In the genomic region with DNA sequence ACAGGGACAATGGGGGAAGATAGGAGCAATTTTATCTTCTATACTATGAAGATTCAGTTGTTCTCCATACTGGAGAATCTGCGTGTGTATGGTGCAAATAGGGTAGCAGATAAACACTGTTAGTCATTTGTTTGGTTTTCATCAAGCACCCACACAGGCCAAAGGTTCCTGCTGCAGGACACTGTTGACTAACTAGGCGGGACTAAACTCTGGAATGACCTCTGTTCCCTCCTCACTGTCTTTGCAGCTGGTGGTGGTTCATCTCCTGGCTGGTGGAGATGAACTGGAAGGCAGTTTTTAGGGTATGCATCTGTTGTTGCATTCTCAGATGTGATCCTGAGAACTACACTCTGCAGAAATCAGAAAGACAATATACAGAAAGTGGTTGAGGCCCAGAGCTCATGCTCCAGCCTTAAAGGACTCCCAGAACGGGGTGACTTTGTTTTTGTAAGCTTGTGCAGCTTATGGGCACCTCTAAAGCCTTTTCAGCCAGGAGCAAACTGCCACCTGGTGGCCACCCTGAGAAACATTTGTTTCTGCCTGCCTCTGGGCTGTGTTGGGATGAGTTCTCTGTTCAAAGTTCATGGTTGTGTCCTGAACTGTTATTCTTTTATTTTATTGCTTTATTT, we compare ENCODE assay signal across 10 mouse cellular contexts. TPM values are rescaled to one million over a fixed set of nuclear protein-coding genes. Genes with fewer than 3 reads are reported as not detected.
DNase-seq lines count a peak whose midpoint lies in the region; ATAC-seq and TF ChIP-seq lines count a peak whose summit lies in the region.
"Not testable (repeated sequence)": the region's sequence is repeated elsewhere in the genome, so short reads cannot be mapped to it uniquely, and the experiment has no call there.
"Had no signal": no experiment of that assay in that cellular context is flagged by ENCODE, and none has a peak within 500 bp of the region (broad histone marks: within the 10 kb centered on the region; RNA-seq: fewer than 3 reads in every experiment).

No protein-coding gene starts in this region.

- H3K4me1 ChIP-seq in liver, embryonic 14.5 days (replicated peaks; ENCODE audit: control insufficient read depth in 2 of 2, insufficient read depth in 2 of 2, low read length in 1 of 2): peaks cover 0 to 12% of the 10 kb centered on the region in 2 experiments; a peak in 3 of 4 replicates

- not testable (repeated sequence) for H3K27ac ChIP-seq in liver, embryonic 14.5 days

- H3K9me3 ChIP-seq in liver, embryonic 14.5 days (ENCODE audit: control insufficient read depth, low read length): not testable (repeated sequence)

- 26% methylated on average over 3 of the region's 3 CpGs for WGBS in liver, embryonic 14.5 days (ENCODE audit: insufficient replicate concordance)

- TF ChIP-seq CTCF in liver, embryonic 14.5 days (IDR thresholded peaks at IDR 0.05; ENCODE audit: low read depth): peak; percentile 72

- not testable (repeated sequence) for H3K27me3 ChIP-seq in liver, embryonic 14.5 days (ENCODE audit: control insufficient read depth, insufficient read depth, low read length)

- not testable (repeated sequence) for H3K9ac ChIP-seq in liver, embryonic 14.5 days (replicated peaks)

- not testable (repeated sequence) for H3K36me3 ChIP-seq in liver, embryonic 14.5 days (replicated peaks; ENCODE audit: control insufficient read depth, insufficient read depth, low read depth)

- H3K4me3 ChIP-seq in liver, embryonic 14.5 days (ENCODE audit: insufficient read depth in 1 of 2, low read depth in 2 of 2, low read length in 2 of 2): not testable (repeated sequence)

- not testable (repeated sequence) for H3K4me2 ChIP-seq in liver, embryonic 14.5 days (ENCODE audit: low read depth)

- TF ChIP-seq EP300 in liver, embryonic 14.5 days (IDR thresholded peaks at IDR 0.05; ENCODE audit: low read depth): not testable (repeated sequence)

- DNase-seq in 416B (ENCODE audit: low read depth): peak; percentile 81
- peak; percentile 80 to 83 for DNase-seq in adrenal gland, postnatal 36 days
- peak; percentile 68 for DNase-seq in heart, postnatal 4 days
- DNase-seq in kidney, postnatal 25 days: peak; percentile 63 to 80
- DNase-seq in liver, embryonic 14.5 days (ENCODE audit: low read depth in 3 of 3, low spot score in 3 of 3): not testable (repeated sequence)
- DNase-seq in naive thymus-derived CD4-positive, alpha-beta T cell, adult 2 months (ENCODE audit: low read depth): peak; percentile 76
- peak; percentile 63 to 84 for DNase-seq in spleen, postnatal 10 days (ENCODE audit: low spot score in 2 of 2)

- peak; percentile 68 for ATAC-seq in erythroblast, adult 5-6 weeks (replicated peaks; ENCODE audit: low FRiP score, poor library complexity, severe bottlenecking)
- ATAC-seq in liver, embryonic 14.5 days (ENCODE audit: insufficient read depth): peak; percentile 59

RNA-seq across cellular contexts. Expression of a gene that starts 2.5 kb away (rescaled TPM):
- total RNA-seq in adrenal gland, postnatal 36 days (2021): 10 to 100 TPM; 57.8 to 68.4 TPM
- total RNA-seq in erythroblast, adult 5-6 weeks (2015; ENCODE audit: low replicate concordance): 249 and 264 TPM in 2 replicates
- 271 and 275 TPM in 2 replicates for total RNA-seq in erythroblast, adult 5-6 weeks (2017; ENCODE audit: low replicate concordance)
- 1 to 10 TPM; 7.7 to 9.5 TPM for total RNA-seq in heart, postnatal 4 days (2021)
- 24.3 and 29.1 TPM in 2 replicates for polyA plus RNA-seq in liver, embryonic 14.5 days (2012; rRNA removed)
- 25.5 and 28.8 TPM in 2 replicates for polyA plus RNA-seq in liver, embryonic 14.5 days (2014; fragmentation: Nextera tagmentation; extraction: Ambion mirVana)

RNA-seq across cellular contexts. Expression of a gene that starts 7.4 kb away (rescaled TPM):
- total RNA-seq in adrenal gland, postnatal 36 days (2021): 10 to 100 TPM; 33.5 to 33.8 TPM
- total RNA-seq in erythroblast, adult 5-6 weeks (2015; ENCODE audit: low replicate concordance): 10.4 and 21.5 TPM in 2 replicates
- 12.8 and 20.4 TPM in 2 replicates for total RNA-seq in erythroblast, adult 5-6 weeks (2017; ENCODE audit: low replicate concordance)
- 1 to 10 TPM; 7.9 to 9.3 TPM for total RNA-seq in heart, postnatal 4 days (2021)
- 6.8 and 7.9 TPM in 2 replicates for polyA plus RNA-seq in liver, embryonic 14.5 days (2012; rRNA removed)
- polyA plus RNA-seq in liver, embryonic 14.5 days (2014; fragmentation: Nextera tagmentation; extraction: Ambion mirVana): 9.8 and 10.6 TPM in 2 replicates

RNA-seq across cellular contexts. Expression of a gene that starts 7.6 kb away (rescaled TPM):
- not detected for total RNA-seq in adrenal gland, postnatal 36 days (2021)
- total RNA-seq in erythroblast, adult 5-6 weeks (2015; ENCODE audit: low replicate concordance): not detected in 2 replicates
- not detected in 2 replicates for total RNA-seq in erythroblast, adult 5-6 weeks (2017; ENCODE audit: low replicate concordance)
- total RNA-seq in heart, postnatal 4 days (2021): not detected
- polyA plus RNA-seq in liver, embryonic 14.5 days (2012; rRNA removed): not detected in 2 replicates
- polyA plus RNA-seq in liver, embryonic 14.5 days (2014; fragmentation: Nextera tagmentation; extraction: Ambion mirVana): not detected in 2 replicates
- total RNA-seq: layer of hippocampus, adult 18-20 months had no signal
- polyA plus RNA-seq: C2C12 had no signal

RNA-seq across cellular contexts. Expression of a gene that starts 14.8 kb away (rescaled TPM):
- total RNA-seq in adrenal gland, postnatal 36 days (2021): 1 to 10 TPM; 6.5 to 9.3 TPM
- total RNA-seq in erythroblast, adult 5-6 weeks (2015; ENCODE audit: low replicate concordance): 161 and 177 TPM in 2 replicates
- 587 and 609 TPM in 2 replicates for total RNA-seq in erythroblast, adult 5-6 weeks (2017; ENCODE audit: low replicate concordance)
- total RNA-seq in heart, postnatal 4 days (2021): 1 to 10 TPM; 1.1 to 1.6 TPM
- 3.2 and 4.3 TPM in 2 replicates for polyA plus RNA-seq in liver, embryonic 14.5 days (2012; rRNA removed)
- polyA plus RNA-seq in liver, embryonic 14.5 days (2014; fragmentation: Nextera tagmentation; extraction: Ambion mirVana): 3.7 and 4.0 TPM in 2 replicates

RNA-seq across cellular contexts. Expression of a gene that starts 23.0 kb away (rescaled TPM):
- total RNA-seq in adrenal gland, postnatal 36 days (2021): 1 to 10 TPM; 4.1 to 6.1 TPM
- not detected in 2 replicates for total RNA-seq in erythroblast, adult 5-6 weeks (2015; ENCODE audit: low replicate concordance)
- not detected in 2 replicates for total RNA-seq in erythroblast, adult 5-6 weeks (2017; ENCODE audit: low replicate concordance)
- total RNA-seq in heart, postnatal 4 days (2021): 1 to 10 TPM in 1 of 2 experiments, under 1 TPM in 1; 0.98 to 1.1 TPM
- polyA plus RNA-seq in liver, embryonic 14.5 days (2012; rRNA removed): 0.03 TPM in 1 of 2 replicates, not detected in the other
- polyA plus RNA-seq in liver, embryonic 14.5 days (2014; fragmentation: Nextera tagmentation; extraction: Ambion mirVana): not detected in 2 replicates

Comparison
In these comparisons a context has a peak if more than half of its experiments do, and no peak if none do; other contexts are left out.
1. RNA of a gene that starts 2.5 kb away (total RNA-seq): 249 to 275 TPM in erythroblast, adult 5-6 weeks and 57.8 to 68.4 TPM in adrenal gland, postnatal 36 days; 7.7 to 9.5 TPM in heart, postnatal 4 days; every median in the first group is over 4 times any median in the second.